Mouse (Mus musculus): ENCODE data around the gene H1fx.
"Not testable (repeated sequence)": the region's sequence is repeated elsewhere in the genome, so short reads cannot be mapped to it uniquely, and the experiment has no call there.

Gene H1fx

GRCm38 (mm10) chr6:87981547-87982256 lies at the start of gene H1fx:
H1fx (minus strand) TSS chr6:87981637.
- DNase-seq, result peak; percentile 76

- no peak for DNase-seq
Observed at GRCm38 (mm10) chr6:88030432-88030831, 49.0 kb upstream of the H1fx start.

GRCm38 (mm10) chr6:88027390-88027789 lies 46.0 kb upstream of the H1fx start:
- no peak for DNase-seq

- DNase-seq, result no peak
Observed at GRCm38 (mm10) chr6:88023316-88023890, 42.0 kb upstream of the H1fx start.

- DNase-seq, result no peak
Observed at GRCm38 (mm10) chr6:88019154-88019553, 37.7 kb upstream of the H1fx start.

- DNase-seq, result no peak
Observed at GRCm38 (mm10) chr6:88017821-88018220, 36.4 kb upstream of the H1fx start.

GRCm38 (mm10) chr6:88015797-88016196 lies 34.4 kb upstream of the H1fx start:
- DNase-seq, result no peak

GRCm38 (mm10) chr6:88013456-88013855 lies 32.0 kb upstream of the H1fx start:
- DNase-seq, result no peak

GRCm38 (mm10) chr6:88012601-88013000 lies 31.2 kb upstream of the H1fx start:
- no peak for DNase-seq

GRCm38 (mm10) chr6:88011106-88011505 lies 29.7 kb upstream of the H1fx start:
- DNase-seq, result not testable (repeated sequence)

GRCm38 (mm10) chr6:88009209-88009608 lies 27.8 kb upstream of the H1fx start:
- DNase-seq, result no peak

- DNase-seq, result not testable (repeated sequence)
Observed at GRCm38 (mm10) chr6:88004773-88005172, 23.3 kb upstream of the H1fx start.

GRCm38 (mm10) chr6:88003439-88003838 lies 22.0 kb upstream of the H1fx start:
- DNase-seq, result no peak

- DNase-seq, result no peak
Observed at GRCm38 (mm10) chr6:87998358-87998757, 16.9 kb upstream of the H1fx start.

GRCm38 (mm10) chr6:87997706-87998265 lies 16.3 kb upstream of the H1fx start:
- DNase-seq, result peak; percentile 66

GRCm38 (mm10) chr6:87996606-87997005 lies 15.2 kb upstream of the H1fx start:
- DNase-seq, result no peak

GRCm38 (mm10) chr6:87995519-87995918 lies 14.1 kb upstream of the H1fx start:
- DNase-seq, result no peak

- no peak for DNase-seq
Observed at GRCm38 (mm10) chr6:87993790-87994571, 12.5 kb upstream of the H1fx start.

- no peak for DNase-seq
Observed at GRCm38 (mm10) chr6:87992733-87993132, 11.3 kb upstream of the H1fx start.

- DNase-seq, result no peak
Observed at GRCm38 (mm10) chr6:87991886-87992285, 10.4 kb upstream of the H1fx start.

- no peak for DNase-seq
Observed at GRCm38 (mm10) chr6:87991216-87991615, 9.8 kb upstream of the H1fx start.

- no peak for DNase-seq
Observed at GRCm38 (mm10) chr6:87982506-87982905, 1.1 kb upstream of the H1fx start.

- DNase-seq, result peak; percentile 43
Observed at GRCm38 (mm10) chr6:87981030-87981485, 379 bp downstream of the H1fx start.
